Mouse (Mus musculus) stomach, postnatal 0 days (tissue): ENCODE measurements around the gene Gtf2i.

Source experiments
- CTCF ChIP-seq: IDR thresholded peaks from 2 replicates; pipeline ENCODE4 v1.5.1; 2016; ENCODE audit warnings: antibody characterized with exemption, low read depth, mild to moderate bottlenecking, moderate library complexity
- EP300 ChIP-seq: optimal IDR thresholded peaks from 2 replicates; pipeline ENCODE3; 2016; ENCODE audit warnings: antibody characterized with exemption

GRCm38 (mm10) chr5:134236796-134237195, 77.8 kb downstream of the Gtf2i start:
- no peak for TF ChIP-seq CTCF
- TF ChIP-seq EP300, result no peak
